Mouse (Mus musculus): ENCODE data around the gene Pradc1.

GRCm38 (mm10) chr6:85452816-85453215 lies 1.0 kb upstream of the Pradc1 start:
- TF ChIP-seq CTCF (IDR thresholded peaks at IDR 0.05; ENCODE audit: low read depth, low read length) (no peak), POLR2AphosphoS5 (IDR thresholded peaks at IDR 0.05; ENCODE audit: insufficient replicate concordance, low read depth, low read length) (no peak), GATA1 (IDR thresholded peaks at IDR 0.05; ENCODE audit: borderline replicate concordance, low read length) (no peak), TAL1 (conservative IDR thresholded peaks at IDR 0.05; ENCODE audit: low read depth, low read length) (no peak)

Measured in G1E (cell line).